In genomic region chr16:91964308-91965178, GRCm38 (mm10) we compare ENCODE assay signal across 9 mouse cellular contexts.
DNase-seq lines count a peak whose midpoint lies in the region; ATAC-seq and TF ChIP-seq lines count a peak whose summit lies in the region.
"Had no signal": no experiment of that assay in that cellular context is flagged by ENCODE, and none has a peak within 500 bp of the region (broad histone marks: within the 10 kb centered on the region; RNA-seq: fewer than 3 reads in every experiment).

No protein-coding gene starts in this region.

- H3K27ac ChIP-seq in hindbrain, embryonic 15.5 days (replicated peaks) = peak overlapping the region; percentile 94
- no peak overlapping the region for H3K27ac ChIP-seq in cerebellum, adult 2 months (ENCODE audit: insufficient read depth, low read length)
- H3K27ac ChIP-seq: kidney, embryonic 15.5 days; limb, embryonic 12.5 days had no signal

- H3ac ChIP-seq in myocyte (ENCODE audit: control insufficient read depth, insufficient read length) = no peak overlapping the region

- H3K4me2 ChIP-seq in hindbrain, embryonic 15.5 days = no peak overlapping the region
- peak overlapping the region; percentile 98 for H3K4me2 ChIP-seq in myocyte (ENCODE audit: low read depth)
- H3K4me2 ChIP-seq: kidney, embryonic 15.5 days; limb, embryonic 12.5 days had no signal

- H3K4me1 ChIP-seq in hindbrain, embryonic 15.5 days (replicated peaks) = peaks cover 31% of the 10 kb centered on the region
- peaks cover 3% of the 10 kb centered on the region for H3K4me1 ChIP-seq in cerebellum, adult 2 months (ENCODE audit: control insufficient read depth, insufficient read depth, low read length)

- no peaks in the 10 kb centered on the region for H3K9me3 ChIP-seq in hindbrain, embryonic 15.5 days

- H3K27me3 ChIP-seq in hindbrain, embryonic 15.5 days = no peaks in the 10 kb centered on the region
- H3K27me3 ChIP-seq in myocyte (ENCODE audit: control insufficient read depth, insufficient read depth, insufficient read length) = no peaks in the 10 kb centered on the region
- H3K27me3 ChIP-seq in cerebellum, adult 2 months (ENCODE audit: control insufficient read depth, insufficient read depth, low read length) = no peaks in the 10 kb centered on the region
- H3K27me3 ChIP-seq: kidney, embryonic 15.5 days; limb, embryonic 12.5 days had no signal

- H3K79me2 ChIP-seq in myocyte (ENCODE audit: control insufficient read depth, insufficient read depth) = no peaks in the 10 kb centered on the region

- no peak overlapping the region for H3K4me3 ChIP-seq in hindbrain, embryonic 15.5 days
- no peak overlapping the region for H3K4me3 ChIP-seq in myocyte
- H3K4me3 ChIP-seq in cerebellum, adult 2 months (replicated peaks; ENCODE audit: insufficient read depth, low read depth, low read length) = no peak overlapping the region
- H3K4me3 ChIP-seq: kidney, embryonic 15.5 days; limb, embryonic 12.5 days had no signal

- no peak for TF ChIP-seq POLR2A in myocyte (IDR thresholded peaks at IDR 0.05; ENCODE audit: insufficient read length, low read depth)
- TF ChIP-seq POLR2A in cerebellum, adult 2 months (IDR thresholded peaks at IDR 0.05; ENCODE audit: borderline replicate concordance, insufficient read depth, low read length) = no peak

- 84% methylated on average over 13 of the region's 13 CpGs for WGBS in hindbrain, embryonic 15.5 days
- 85% methylated on average over 13 of the region's 13 CpGs for WGBS in cerebellum, adult 2 months

- no peak overlapping the region for H3K9ac ChIP-seq in hindbrain, embryonic 15.5 days
- H3K9ac ChIP-seq: kidney, embryonic 15.5 days; limb, embryonic 12.5 days had no signal

- no peaks in the 10 kb centered on the region for H3K36me3 ChIP-seq in hindbrain, embryonic 15.5 days
- no peaks in the 10 kb centered on the region for H3K36me3 ChIP-seq in myocyte (ENCODE audit: control insufficient read depth, insufficient read depth)
- H3K36me3 ChIP-seq: kidney, embryonic 15.5 days; limb, embryonic 12.5 days had no signal

- no peak for TF ChIP-seq CTCF in cerebellum, adult 2 months (IDR thresholded peaks at IDR 0.05; ENCODE audit: borderline replicate concordance, insufficient read depth, low read depth, low read length)

- peak; percentile 87 for ATAC-seq in activated CD4-positive, CD25-positive, alpha-beta regulatory T cell, adult 4 months
- no peak for ATAC-seq in hindbrain, embryonic 15.5 days (ENCODE audit: low FRiP score, low read depth)

- peak; percentile 73 for DNase-seq in CD4-positive, CD25-positive, alpha-beta regulatory T cell, adult 2 months (ENCODE audit: low read depth, low spot score)
- DNase-seq in right cerebral cortex, adult 2 months (ENCODE audit: low spot score in 2 of 2) = no peak
- no peak for DNase-seq in lung, adult 18-20 months
- no peak for DNase-seq in cerebellum, adult 2 months

TF ChIP-seq in myocyte, 11 proteins besides CTCF, POLR2A, EP300 and RAD21:
- peak in 2 of 3 experiments; percentile 29 to 68 for TF ChIP-seq MYOD1 (IDR thresholded peaks at IDR 0.05; ENCODE audit: control insufficient read depth in 1 of 3, insufficient read length in 2 of 3, low read depth in 2 of 3)
- TF ChIP-seq MAX (IDR thresholded peaks at IDR 0.05; ENCODE audit: low read depth) = no peak
